Mouse (Mus musculus) E14TG2a.4 (cell line): ENCODE measurements around the gene Arhgef3.

Experiments
- CTCF ChIP-seq: conservative IDR thresholded peaks from 2 replicates; pipeline ENCODE4 v1.5.1; 2014; ENCODE audit warnings: low read length
- POU5F1 ChIP-seq: IDR thresholded peaks from 2 replicates; pipeline ENCODE4 v1.6.1; 2014; ENCODE audit warnings: low read length, borderline replicate concordance

DNA sequence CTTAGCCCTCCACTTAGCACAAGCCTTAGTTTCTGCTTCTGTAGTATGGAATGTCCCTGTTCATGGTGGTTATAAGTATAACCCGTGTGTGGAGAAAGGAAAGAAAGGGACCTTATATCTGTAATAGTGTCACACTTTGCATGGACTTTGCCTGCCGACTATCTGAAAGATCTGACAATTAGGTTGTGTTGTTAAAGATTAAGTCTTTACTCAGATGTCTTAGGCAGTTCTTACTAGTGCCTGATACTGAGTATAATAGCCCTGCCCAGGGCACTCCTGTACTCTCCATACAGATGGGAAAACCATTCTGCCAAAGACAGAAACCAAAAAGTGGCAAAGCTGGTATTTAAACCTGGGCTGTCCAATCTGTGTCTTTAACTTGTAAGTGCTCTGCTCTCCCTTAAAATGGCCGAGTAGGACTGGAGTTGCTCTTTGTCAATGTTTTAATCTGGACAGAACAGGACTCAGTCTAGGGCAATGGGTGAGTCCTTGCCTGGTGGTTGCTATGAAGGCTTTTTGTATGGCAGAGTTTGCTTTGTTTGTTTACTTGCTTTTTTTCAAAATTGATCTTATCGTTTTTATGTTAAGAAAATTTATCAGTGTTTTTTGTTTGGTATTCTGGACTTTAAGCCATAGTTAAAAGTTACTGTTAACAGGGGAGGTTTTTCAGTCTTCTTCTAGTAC lies 196.0 kb downstream of the Arhgef3 start:
- TF ChIP-seq POU5F1 (no peak), CTCF (no peak)
